Mouse (Mus musculus) erythroblast, embryonic 14.5 days (primary cell): Measurements from ENCODE around the gene Zfp219.

Experiments
- GATA1 ChIP-seq: IDR thresholded peaks from 2 replicates; pipeline ENCODE4 v1.6.1; 2012; ENCODE audit warnings: low read length, inconsistent platforms, mixed read lengths
- TAL1 ChIP-seq: IDR thresholded peaks from 3 replicates; pipeline ENCODE4 v1.6.1; 2012; ENCODE audit warnings: low read length, inconsistent platforms, mixed read lengths

GRCm38 (mm10) chr14:51989461-51989970 lies 31.0 kb downstream of the Zfp219 start:
- no peak for TF ChIP-seq TAL1
- no peak for TF ChIP-seq GATA1
